Mouse (Mus musculus) liver, embryonic 13.5 days (tissue): ENCODE measurements at regions not wholly inside any gene's neighbourhood (a gene's known extent, or its start where the extent isn't known, plus 50 kb on each side); places are given as distances from the start of the nearest gene placed in this dataset.

ENCODE experiments used
- ATAC-seq: fragments of 200-750 bp; cut with Nextera tagmentation; 2 replicates; pipeline ENCODE4 v1.8.0; 2017; ENCODE audit warnings: low read depth, mild to moderate bottlenecking, moderate number of reproducible peaks, moderate library complexity
- DNase-seq: peaks from one replicate; pipeline ENCODE4 v3.0.0; 2022
- H3K27ac ChIP-seq: fragments of 300-500 bp; sonication (generic); 2 replicates; pipeline ENCODE4 v1.5.1; 2015; ENCODE audit warnings: moderate library complexity, mild to moderate bottlenecking, inconsistent platforms
- H3K27me3 ChIP-seq: fragments of 300-500 bp; sonication (generic); 2 replicates; pipeline ENCODE4 v1.6.1; 2015; ENCODE audit warnings: mild to moderate bottlenecking, inconsistent platforms
- H3K36me3 ChIP-seq: fragments of 300-500 bp; sonication (generic); 2 replicates; pipeline ENCODE4 v1.6.1; 2015; ENCODE audit warnings: mild to moderate bottlenecking, inconsistent platforms
- H3K4me1 ChIP-seq: fragments of 300-500 bp; sonication (generic); replicated peaks from 2 replicates; pipeline ENCODE4 v1.6.1; 2015; ENCODE audit warnings: inconsistent platforms
- H3K4me2 ChIP-seq: fragments of 300-500 bp; sonication (generic); 2 replicates; pipeline ENCODE4 v1.6.1; 2015; ENCODE audit warnings: inconsistent platforms, mild to moderate bottlenecking, moderate library complexity
- H3K4me3 ChIP-seq: fragments of 300-500 bp; sonication (generic); replicated peaks from 2 replicates; pipeline ENCODE4 v1.5.1; 2015; ENCODE audit warnings: mild to moderate bottlenecking, inconsistent platforms
- H3K9ac ChIP-seq: fragments of 300-500 bp; sonication (generic); 2 replicates; pipeline ENCODE4 v1.6.1; 2015; ENCODE audit warnings: mild to moderate bottlenecking, inconsistent platforms
- H3K9me3 ChIP-seq: fragments of 300-500 bp; sonication (generic); replicated peaks from 2 replicates; pipeline ENCODE4 v1.6.1; 2016; ENCODE audit warnings: inconsistent platforms
- WGBS: fragments of 180-500 bp; shearing (Covaris S2); methylation state at CpG from one replicate; pipeline ENCODE4 v1.1.7; 2015; ENCODE audit not compliant: insufficient replicate concordance; 5-methylcytosine and 5-hydroxymethylcytosine counted together

GRCm38 (mm10) chr3:35208526-35208925 is 545.4 kb upstream of the Atp11b start:
- 72% methylated on average over 5 of the region's 5 CpGs for whole genome bisulfite sequencing
- no peaks in the 10 kb centered on the region for H3K27me3 ChIP-seq
- no peaks in the 10 kb centered on the region for H3K9me3 ChIP-seq
- H3K27ac ChIP-seq: no peak overlapping the region
- no peak for DNase-seq
- H3K9ac ChIP-seq: no peak overlapping the region
- H3K36me3 ChIP-seq: no peaks in the 10 kb centered on the region
- no peak overlapping the region for H3K4me2 ChIP-seq
- H3K4me3 ChIP-seq: no peak overlapping the region
- no peak for ATAC-seq
- H3K4me1 ChIP-seq: no peaks in the 10 kb centered on the region

GRCm38 (mm10) chr3:35219394-35219793 is 534.5 kb upstream of the Atp11b start:
- no peak for ATAC-seq
- 67% methylated on average over 6 of the region's 6 CpGs for WGBS

GRCm38 (mm10) chr3:35221183-35221582 is 532.7 kb upstream of the Atp11b start:
- 60% methylated on average over 3 of the region's 3 CpGs for WGBS
- no peaks in the 10 kb centered on the region for H3K9me3 ChIP-seq

More at GRCm38 (mm10) chr3:35219394-35219793, 534.5 kb upstream of the Atp11b start:
- no peak for DNase-seq
- Histone ChIP-seq H3K27me3 (no peaks in the 10 kb centered on the region), H3K36me3 (no peaks in the 10 kb centered on the region), H3K4me3 (no peak overlapping the region), H3K4me2 (no peak overlapping the region), H3K27ac (no peak overlapping the region), H3K9me3 (no peaks in the 10 kb centered on the region), H3K4me1 (no peaks in the 10 kb centered on the region), H3K9ac (no peak overlapping the region)

GRCm38 (mm10) chr3:35222251-35222650 is 531.7 kb upstream of the Atp11b start:
- Histone ChIP-seq H3K4me2 (no peak overlapping the region), H3K36me3 (no peaks in the 10 kb centered on the region), H3K9ac (no peak overlapping the region), H3K4me3 (no peak overlapping the region), H3K4me1 (no peaks in the 10 kb centered on the region), H3K27ac (no peak overlapping the region), H3K27me3 (no peaks in the 10 kb centered on the region), H3K9me3 (no peaks in the 10 kb centered on the region)
- DNase-seq: no peak
- ATAC-seq: no peak
- 33% methylated on average over 2 of the region's 2 CpGs for WGBS

More at GRCm38 (mm10) chr3:35221183-35221582, 532.7 kb upstream of the Atp11b start:
- ATAC-seq (no peak), DNase-seq (no peak)
- Histone ChIP-seq H3K36me3 (no peaks in the 10 kb centered on the region), H3K4me3 (no peak overlapping the region), H3K27me3 (no peaks in the 10 kb centered on the region), H3K9ac (no peak overlapping the region), H3K4me2 (no peak overlapping the region), H3K4me1 (no peaks in the 10 kb centered on the region), H3K27ac (no peak overlapping the region)

- 31% methylated on average over 12 of the region's 12 CpGs for WGBS
- H3K4me2 ChIP-seq: no peak overlapping the region
- no peak for ATAC-seq
Measured at GRCm38 (mm10) chr3:35225051-35225701, 528.7 kb upstream of the Atp11b start.

GRCm38 (mm10) chr3:35225774-35226365 is 528.0 kb upstream of the Atp11b start:
- Histone ChIP-seq H3K9me3 (no peaks in the 10 kb centered on the region), H3K36me3 (no peaks in the 10 kb centered on the region), H3K27me3 (no peaks in the 10 kb centered on the region), H3K27ac (no peak overlapping the region), H3K4me3 (no peak overlapping the region), H3K9ac (no peak overlapping the region), H3K4me2 (no peak overlapping the region), H3K4me1 (no peaks in the 10 kb centered on the region)
- 49% methylated on average over 3 of the region's 3 CpGs for WGBS
- no peak for ATAC-seq
- DNase-seq: no peak

More at GRCm38 (mm10) chr3:35225051-35225701, 528.7 kb upstream of the Atp11b start:
- H3K36me3 ChIP-seq: no peaks in the 10 kb centered on the region
- no peaks in the 10 kb centered on the region for H3K9me3 ChIP-seq
- no peaks in the 10 kb centered on the region for H3K4me1 ChIP-seq
- H3K9ac ChIP-seq: no peak overlapping the region
- no peak overlapping the region for H3K4me3 ChIP-seq
- H3K27me3 ChIP-seq: no peaks in the 10 kb centered on the region
- no peak overlapping the region for H3K27ac ChIP-seq
- no peak for DNase-seq

- Histone ChIP-seq H3K27me3 (no peaks in the 10 kb centered on the region), H3K27ac (no peak overlapping the region), H3K4me3 (no peak overlapping the region), H3K9me3 (no peaks in the 10 kb centered on the region), H3K4me1 (no peaks in the 10 kb centered on the region), H3K9ac (no peak overlapping the region), H3K4me2 (no peak overlapping the region), H3K36me3 (no peaks in the 10 kb centered on the region)
- WGBS: 67% methylated on average over 10 of the region's 10 CpGs
- ATAC-seq (no peak), DNase-seq (no peak)
Measured at GRCm38 (mm10) chr3:35231158-35231928, 522.6 kb upstream of the Atp11b start.

GRCm38 (mm10) chr3:35232487-35232886 is 521.4 kb upstream of the Atp11b start:
- DNase-seq (no peak), ATAC-seq (no peak)
- H3K36me3 ChIP-seq: no peaks in the 10 kb centered on the region
- H3K27me3 ChIP-seq: no peaks in the 10 kb centered on the region
- no peak overlapping the region for H3K27ac ChIP-seq
- no peak overlapping the region for H3K4me3 ChIP-seq
- no peak overlapping the region for H3K9ac ChIP-seq
- 48% methylated on average over 1 of the region's 1 CpGs for WGBS
- no peak overlapping the region for H3K4me2 ChIP-seq
- no peaks in the 10 kb centered on the region for H3K9me3 ChIP-seq
- no peaks in the 10 kb centered on the region for H3K4me1 ChIP-seq

GRCm38 (mm10) chr3:35235066-35235465 is 518.8 kb upstream of the Atp11b start:
- H3K27ac ChIP-seq: no peak overlapping the region
- H3K36me3 ChIP-seq: no peaks in the 10 kb centered on the region
- H3K4me3 ChIP-seq: no peak overlapping the region
- H3K4me2 ChIP-seq: no peak overlapping the region
- no peaks in the 10 kb centered on the region for H3K9me3 ChIP-seq
- WGBS: 35% methylated on average over 3 of the region's 3 CpGs
- no peak for DNase-seq
- no peak overlapping the region for H3K9ac ChIP-seq
- ATAC-seq: no peak
- no peaks in the 10 kb centered on the region for H3K27me3 ChIP-seq
- no peaks in the 10 kb centered on the region for H3K4me1 ChIP-seq

- no peaks in the 10 kb centered on the region for H3K9me3 ChIP-seq
- DNase-seq (no peak), ATAC-seq (no peak)
- WGBS: 59% methylated on average over 5 of the region's 5 CpGs
- no peaks in the 10 kb centered on the region for H3K4me1 ChIP-seq
- H3K4me2 ChIP-seq: no peak overlapping the region
- H3K4me3 ChIP-seq: no peak overlapping the region
- no peaks in the 10 kb centered on the region for H3K36me3 ChIP-seq
- H3K9ac ChIP-seq: no peak overlapping the region
- H3K27me3 ChIP-seq: no peaks in the 10 kb centered on the region
- no peak overlapping the region for H3K27ac ChIP-seq
Measured at GRCm38 (mm10) chr3:35235772-35236171, 518.1 kb upstream of the Atp11b start.

- Histone ChIP-seq H3K36me3 (no peaks in the 10 kb centered on the region), H3K27ac (no peak overlapping the region), H3K4me2 (no peak overlapping the region), H3K9ac (no peak overlapping the region), H3K9me3 (no peaks in the 10 kb centered on the region), H3K27me3 (no peaks in the 10 kb centered on the region), H3K4me1 (no peaks in the 10 kb centered on the region), H3K4me3 (no peak overlapping the region)
- ATAC-seq (no peak), DNase-seq (no peak)
- WGBS: 65% methylated on average over 6 of the region's 6 CpGs
Measured at GRCm38 (mm10) chr3:35237342-35237741, 516.6 kb upstream of the Atp11b start.
